Mouse (Mus musculus): Measurements from ENCODE around the gene Fbxw5. TPM values are rescaled to one million over a fixed set of nuclear protein-coding genes. Genes with fewer than 3 reads are reported as not detected.
A peak's percentile ranks its signal among the peaks of the same experiment; 100 is the strongest.

Fbxw5 gene
- total and polyA plus RNA-seq, 3 experiments, result 29.2 to 65.6 TPM; not detected in 1

DNA sequence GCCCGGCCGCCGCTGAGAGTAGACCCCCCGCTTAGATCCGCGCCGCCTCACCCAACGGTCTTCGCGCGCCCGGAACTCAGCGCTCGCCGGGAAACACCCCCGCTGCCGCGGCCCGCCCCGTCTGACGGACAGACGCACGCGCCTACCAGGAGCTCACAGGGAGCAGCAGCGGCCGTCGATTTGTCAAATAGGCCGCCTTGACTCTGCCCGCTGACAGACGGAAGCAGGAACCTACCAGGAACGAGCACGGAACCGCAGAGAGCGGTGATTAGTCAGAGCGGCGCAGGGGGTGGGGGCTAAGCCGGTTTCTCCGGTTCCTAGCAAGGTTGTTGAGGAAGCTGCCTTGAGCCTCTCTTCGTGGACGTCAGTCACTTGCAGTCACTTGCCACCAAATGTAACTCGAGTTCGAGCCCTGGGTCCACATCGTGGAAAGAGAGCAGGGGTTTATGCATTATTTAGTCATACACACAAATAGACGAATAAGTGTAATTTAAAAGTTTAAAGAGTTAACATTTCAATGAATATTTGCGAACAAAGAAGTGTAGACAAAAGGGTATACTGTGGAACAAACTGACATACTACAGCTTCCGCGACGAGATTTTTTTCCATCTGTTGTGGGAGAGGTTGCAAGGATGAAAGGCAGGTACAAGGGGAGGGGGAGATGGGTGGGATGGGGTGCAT, 46.4 kb downstream of the Fbxw5 start, which contains the start of gene Traf2 (continued):
- no peak for TF ChIP-seq GATA1 (IDR thresholded peaks at IDR 0.05; ENCODE audit: low read depth, low read length)
- TF ChIP-seq ZNF384 (IDR thresholded peaks at IDR 0.05; ENCODE audit: low read depth, low read length), result peak; percentile 29; the same call in 1 of the 2 replicates
- TF ChIP-seq RCOR1 (IDR thresholded peaks at IDR 0.05; ENCODE audit: low read depth, low read length), result no peak
- TF ChIP-seq JUND (IDR thresholded peaks at IDR 0.05; ENCODE audit: low read depth, low read length), result no peak
- peak; percentile 59 for TF ChIP-seq MXI1 (IDR thresholded peaks at IDR 0.05; ENCODE audit: low read depth, low read length)
- peak; percentile 45 for TF ChIP-seq MAX (IDR thresholded peaks at IDR 0.05; ENCODE audit: low read length)
- TF ChIP-seq POLR2AphosphoS2 (IDR thresholded peaks at IDR 0.05; ENCODE audit: low read length), result peak; percentile 82
- no peak for TF ChIP-seq GABPA (IDR thresholded peaks at IDR 0.05; ENCODE audit: low read depth, low read length)
- TF ChIP-seq MEF2A (IDR thresholded peaks at IDR 0.05; ENCODE audit: extremely low read depth, insufficient replicate concordance, low read depth, low read length, poor library complexity, severe bottlenecking), result no peak
- TF ChIP-seq MYB (IDR thresholded peaks at IDR 0.05; ENCODE audit: low read depth, low read length), result no peak
- TF ChIP-seq E2F4 (IDR thresholded peaks at IDR 0.05; ENCODE audit: borderline replicate concordance, low read depth, low read length), result no peak
- TF ChIP-seq UBTF (IDR thresholded peaks at IDR 0.05; ENCODE audit: borderline replicate concordance, insufficient read depth, low read depth, low read length), result no peak
- peak; percentile 91 for TF ChIP-seq ZMIZ1 (IDR thresholded peaks at IDR 0.05; ENCODE audit: low read depth, low read length)
- no peak for TF ChIP-seq ETS1 (IDR thresholded peaks at IDR 0.05; ENCODE audit: low read depth, low read length)
- TF ChIP-seq RAD21 (IDR thresholded peaks at IDR 0.05; ENCODE audit: low read depth, low read length), result no peak
- no peak for TF ChIP-seq MAZ (IDR thresholded peaks at IDR 0.05; ENCODE audit: low read depth, low read length)
- no peak for TF ChIP-seq CTCF (IDR thresholded peaks at IDR 0.05 in 2 of 3, conservative IDR thresholded peaks at IDR 0.05 in 1 of 3; ENCODE audit: control insufficient read depth in 1 of 3, insufficient read depth in 1 of 3, low read depth in 2 of 3, low read length in 3 of 3, poor library complexity in 1 of 3, severe bottlenecking in 1 of 3)
- TF ChIP-seq MYC (IDR thresholded peaks at IDR 0.05; ENCODE audit: low read depth, low read length), result peak; percentile 50; the same call in 1 of the 2 replicates
- no peak for TF ChIP-seq MAFK (IDR thresholded peaks at IDR 0.05; ENCODE audit: borderline replicate concordance, low read depth, low read length)
- no peak for TF ChIP-seq SMC3 (IDR thresholded peaks at IDR 0.05; ENCODE audit: low read depth, low read length)
- TF ChIP-seq ZC3H11A (IDR thresholded peaks at IDR 0.05; ENCODE audit: low read depth, low read length), result no peak
- peak; percentile 73 for TF ChIP-seq HCFC1 (IDR thresholded peaks at IDR 0.05; ENCODE audit: low read depth, low read length)
